Mouse (Mus musculus) small intestine, adult 2 months (tissue): ENCODE measurements around the gene Defa25.
"Not testable (repeated sequence)": the region's sequence is repeated elsewhere in the genome, so short reads cannot be mapped to it uniquely, and the experiment has no call there.

Experiments
- CTCF ChIP-seq: fragments of 200-500 bp; IDR thresholded peaks from 2 replicates; pipeline ENCODE4 v1.5.1; 2012; ENCODE audit warnings: low read depth, mild to moderate bottlenecking, control low read depth, inconsistent platforms, low read length, moderate library complexity, mixed read lengths; ENCODE audit not compliant: insufficient replicate concordance, insufficient read length; ENCODE audit errors: extremely low read depth
- POLR2A ChIP-seq: fragments of 200-500 bp; IDR thresholded peaks from 2 replicates; pipeline ENCODE4 v1.6.1; 2012; ENCODE audit warnings: low read depth, mild to moderate bottlenecking, control low read depth, inconsistent platforms, low read length, moderate library complexity

DNA sequence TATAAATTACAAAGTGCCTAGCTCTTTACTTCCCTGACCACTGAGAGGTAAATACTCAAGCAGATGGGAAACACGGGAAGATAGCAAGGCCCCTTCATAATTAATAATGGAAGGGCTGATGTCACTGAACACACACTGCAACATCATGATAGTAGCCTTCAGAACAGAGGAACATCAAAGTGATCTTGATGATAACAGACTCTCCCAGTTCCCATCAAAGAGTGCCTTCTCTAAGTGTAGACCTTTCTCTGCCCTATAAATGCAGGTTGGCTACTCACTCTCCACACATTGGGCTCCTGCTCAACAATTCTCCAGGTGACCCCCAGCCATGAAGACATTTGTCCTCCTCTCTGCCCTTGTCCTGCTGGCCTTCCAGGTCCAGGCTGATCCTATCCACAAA, 19.5 kb upstream of the Defa25 start, which contains the start of gene Defa35:
- not testable (repeated sequence) for TF ChIP-seq CTCF, POLR2A
